Mouse (Mus musculus) frontal cortex, adult 2 months (tissue): ENCODE measurements around the gene Acsl3. TPM values are rescaled to one million over a fixed set of nuclear protein-coding genes. Genes with fewer than 3 reads are reported as not detected.

Experiments
- DNase-seq, 2 experiments: peaks; one replicate each; pipeline ENCODE4 v3.0.0; 2022; ENCODE audit warnings: low spot score in 1 of 2; ENCODE audit errors: extremely low spot score in 1 of 2
- polyA plus RNA-seq: library from polyadenylated mRNA; depleted of rRNA; stranded (reverse); fragments of >200 nt; gene quantifications from 2 replicates; pipeline ENCODE4 v1.2.3, GENCODE M21; 2012; rRNA removed

Acsl3 gene
- polyA plus RNA-seq, 1 experiment: 88.6 TPM

GRCm38 (mm10) chr1:78737646-78738045 is 80.0 kb downstream of the Acsl3 start:
- DNase-seq: no peak

GRCm38 (mm10) chr1:78740676-78741075 is 83.1 kb downstream of the Acsl3 start:
- DNase-seq: no peak

GRCm38 (mm10) chr1:78742198-78742597 is 84.6 kb downstream of the Acsl3 start:
- DNase-seq: peak; percentile 30 to 69

GRCm38 (mm10) chr1:78743318-78743717 is 85.7 kb downstream of the Acsl3 start:
- no peak for DNase-seq

- peak; percentile 32 to 75 for DNase-seq
Observed at GRCm38 (mm10) chr1:78745230-78745777, 87.7 kb downstream of the Acsl3 start.

Other genes starting within 250 kb of the Acsl3 start
- 52.1 and 52.2 TPM in 2 replicates for gene Farsb, start 168.9 kb upstream of the Acsl3 start, polyA plus RNA-seq
- 0.74 and 0.90 TPM in 2 replicates for gene Mogat1, start 146.8 kb upstream of the Acsl3 start, polyA plus RNA-seq
- gene BC035947, start 145.7 kb upstream of the Acsl3 start, polyA plus RNA-seq: 0.26 and 0.29 TPM in 2 replicates
- gene Utp14b, start 213 bp downstream of the Acsl3 start, polyA plus RNA-seq: 5.7 and 7.9 TPM in 2 replicates
- 1.0 and 1.1 TPM in 2 replicates for gene Kcne4, start 158.9 kb downstream of the Acsl3 start, polyA plus RNA-seq